In genomic region chr3:28745835-28746483, GRCm38 (mm10) we compare ENCODE assay signal across 8 mouse cellular contexts. TPM values are rescaled to one million over a fixed set of nuclear protein-coding genes. Genes with fewer than 3 reads are reported as not detected.
DNase-seq lines count a peak whose midpoint lies in the region; ATAC-seq and TF ChIP-seq lines count a peak whose summit lies in the region.

No protein-coding gene starts in this region.

- intact Hi-C loops in left cerebral cortex, adult 2 months (cut with DNase I): loop anchor here (2.0 to 10.0 kb wide), 4 partner anchors 191 to 764 kb away; partner anchors contain the start of gene Tnik

- peak; percentile 71 to 88 for DNase-seq in adrenal gland, adult (ENCODE audit: inconsistent age in 2 of 2, low spot score in 1 of 2)
- DNase-seq in cerebellum, postnatal 4 days (ENCODE audit: low spot score in 2 of 2): peak; percentile 47 to 75
- peak; percentile 80 for DNase-seq in gastrocnemius, adult 18-20 months (ENCODE audit: low spot score)
- peak; percentile 83 for DNase-seq in induced T-regulatory cell, adult 2 months (ENCODE audit: low read depth)
- peak; percentile 75 to 76 for DNase-seq in left cerebral cortex, adult 2 months (ENCODE audit: extremely low spot score in 1 of 2, low spot score in 2 of 2)
- peak; percentile 70 for DNase-seq in right cerebral cortex, postnatal 14 days
- DNase-seq in yolk sac, embryonic 10.5 days (ENCODE audit: low spot score): peak; percentile 73

- ATAC-seq in megakaryocyte progenitor cell, adult 5-6 weeks (replicated peaks; ENCODE audit: poor library complexity): peak; percentile 100

- no peak overlapping the region for H3K27ac ChIP-seq in left cerebral cortex, adult 2 months

- no peak overlapping the region for H3K4me3 ChIP-seq in left cerebral cortex, adult 2 months

- TF ChIP-seq CTCF in left cerebral cortex, adult 2 months (IDR thresholded peaks at IDR 0.05): peak; percentile 100

RNA-seq across cellular contexts. Expression of gene Eif5a2, which starts 35.1 kb away (rescaled TPM):
- total RNA-seq in gastrocnemius, adult 18-20 months (2021): under 1 TPM; 0.46 to 0.52 TPM
- 10 to 100 TPM; 32.8 to 36.7 TPM for total RNA-seq in left cerebral cortex, adult 2 months (2021)
- 2.1 and 3.0 TPM in 2 replicates for total RNA-seq in megakaryocyte progenitor cell, adult 5-6 weeks (2015)
- total RNA-seq in megakaryocyte progenitor cell, adult 5-6 weeks (2017): 1.4 and 2.5 TPM in 2 replicates

RNA-seq across cellular contexts. Expression of gene Slc2a2, which starts 48.3 kb away (rescaled TPM):
- total RNA-seq in gastrocnemius, adult 18-20 months (2021): under 1 TPM in 1 of 2 experiments, not detected in 1; 0.12 TPM
- not detected for total RNA-seq in left cerebral cortex, adult 2 months (2021)
- total RNA-seq in megakaryocyte progenitor cell, adult 5-6 weeks (2015): not detected in 2 replicates
- not detected in 2 replicates for total RNA-seq in megakaryocyte progenitor cell, adult 5-6 weeks (2017)

RNA-seq across cellular contexts. Expression of gene Rpl22l1, which starts 59.3 kb away (rescaled TPM):
- 100 to 1,000 TPM; 101 to 115 TPM for total RNA-seq in gastrocnemius, adult 18-20 months (2021)
- 100 to 1,000 TPM; 169 to 217 TPM for total RNA-seq in left cerebral cortex, adult 2 months (2021)
- 915 and 1,007 TPM in 2 replicates for total RNA-seq in megakaryocyte progenitor cell, adult 5-6 weeks (2015)
- total RNA-seq in megakaryocyte progenitor cell, adult 5-6 weeks (2017): 102 and 149 TPM in 2 replicates

Comparison
In these comparisons a context has a peak if more than half of its experiments do, and no peak if none do; other contexts are left out.
1. RNA of gene Eif5a2, which starts 35.1 kb away (total RNA-seq): 32.8 to 36.7 TPM in left cerebral cortex, adult 2 months; 1.4 to 3.0 TPM in megakaryocyte progenitor cell, adult 5-6 weeks and 0.46 to 0.52 TPM in gastrocnemius, adult 18-20 months; every median in the first group is over 4 times any median in the second.
2. Peak in every context shown above with its lines, with median percentiles within 50 percentile points of each other: DNase-seq.